Mouse (Mus musculus) bone marrow, adult 2 months (tissue): ENCODE results near the gene Eps8. TPM values are rescaled to one million over a fixed set of nuclear protein-coding genes. Genes with fewer than 3 reads are reported as not detected.

ENCODE experiments used
- H3K27ac ChIP-seq: fragments of 200-500 bp; 2 replicates; pipeline ENCODE4 v1.5.1; 2012; ENCODE audit warnings: low read depth, mild to moderate bottlenecking, control low read depth, inconsistent platforms, low read length; ENCODE audit not compliant: control insufficient read depth, poor library complexity, insufficient read depth
- H3K4me1 ChIP-seq: fragments of 200-500 bp; 2 replicates; pipeline ENCODE4 v1.6.1; 2011; ENCODE audit warnings: low read length; ENCODE audit not compliant: control insufficient read depth, insufficient read depth
- H3K4me3 ChIP-seq: fragments of 200-500 bp; replicated peaks from 2 replicates; pipeline ENCODE3; 2011; ENCODE audit warnings: mild to moderate bottlenecking, low read depth, low read length, control low read depth; ENCODE audit not compliant: control insufficient read depth
- CTCF ChIP-seq: fragments of 200-500 bp; IDR thresholded peaks from 2 replicates; pipeline ENCODE4 v1.5.1; 2011; ENCODE audit warnings: low read length, control low read depth; ENCODE audit not compliant: control insufficient read depth, insufficient read depth
- POLR2A ChIP-seq: fragments of 200-500 bp; IDR thresholded peaks from 2 replicates; pipeline ENCODE4 v1.6.1; 2011; ENCODE audit warnings: low read depth, mild to moderate bottlenecking, control low read depth, low read length, borderline replicate concordance; ENCODE audit not compliant: control insufficient read depth
- WGBS: fragments of 180-500 bp; shearing (Covaris S2); methylation state at CpG from one replicate; pipeline ENCODE4 v1.1.7; 2018; 5-methylcytosine and 5-hydroxymethylcytosine counted together
- polyA plus RNA-seq: library from polyadenylated mRNA; stranded (reverse); fragments of >200 nt; gene quantifications from 2 replicates; pipeline ENCODE4 v1.2.4, GENCODE M21; 2011; ENCODE audit warnings: low replicate concordance; ENCODE audit not compliant: missing spikeins, insufficient read depth, insufficient read length

Gene Eps8
- polyA plus RNA-seq, 1 experiment, result 4.2 TPM

- Histone ChIP-seq H3K4me1 (peaks cover 5% of the 10 kb centered on the region), H3K27ac (no peak overlapping the region), H3K4me3 (no peak overlapping the region)
- WGBS, result 21% methylated on average over 17 of the region's 17 CpGs
- TF ChIP-seq POLR2A (no peak), CTCF (no peak)
These were observed 113.2 kb downstream of the Eps8 start for GRCm38 (mm10) chr6:137541216-137542176.

GRCm38 (mm10) chr6:137540800-137541199 lies 113.9 kb downstream of the Eps8 start:
- 58% methylated on average over 5 of the region's 5 CpGs for WGBS
- Histone ChIP-seq H3K4me3 (no peak overlapping the region), H3K27ac (no peak overlapping the region), H3K4me1 (peaks cover 5% of the 10 kb centered on the region)
- no peak for TF ChIP-seq POLR2A
- no peak for TF ChIP-seq CTCF

- WGBS, result 80% methylated on average over 6 of the region's 6 CpGs
- no peak overlapping the region for H3K4me3 ChIP-seq
- TF ChIP-seq CTCF (no peak), POLR2A (no peak)
- peaks cover 5% of the 10 kb centered on the region for H3K4me1 ChIP-seq
- H3K27ac ChIP-seq, result no peak overlapping the region
These were observed 114.3 kb downstream of the Eps8 start for GRCm38 (mm10) chr6:137540346-137540745.

- Histone ChIP-seq H3K4me3 (no peak overlapping the region), H3K27ac (no peak overlapping the region), H3K4me1 (peaks cover 5% of the 10 kb centered on the region)
- no peak for TF ChIP-seq POLR2A
- TF ChIP-seq CTCF, result no peak
- 88% methylated on average over 7 of the region's 7 CpGs for WGBS
These were observed 115.5 kb downstream of the Eps8 start for GRCm38 (mm10) chr6:137539219-137539618.

- Histone ChIP-seq H3K27ac (no peak overlapping the region), H3K4me1 (no peaks in the 10 kb centered on the region), H3K4me3 (no peak overlapping the region)
- TF ChIP-seq POLR2A, result no peak
- 81% methylated on average over 8 of the region's 8 CpGs for WGBS
These were observed 121.9 kb downstream of the Eps8 start for GRCm38 (mm10) chr6:137532758-137533157.

GRCm38 (mm10) chr6:137525769-137526168 lies 128.9 kb downstream of the Eps8 start:
- Histone ChIP-seq H3K27ac (no peak overlapping the region), H3K4me1 (no peaks in the 10 kb centered on the region), H3K4me3 (no peak overlapping the region)
- 76% methylated on average over 3 of the region's 3 CpGs for WGBS
- TF ChIP-seq POLR2A (no peak), CTCF (no peak)

- WGBS, result 78% methylated on average over 8 of the region's 8 CpGs
- no peaks in the 10 kb centered on the region for H3K4me1 ChIP-seq
- no peak overlapping the region for H3K4me3 ChIP-seq
- H3K27ac ChIP-seq, result no peak overlapping the region
- TF ChIP-seq POLR2A, result no peak
These were observed 134.4 kb downstream of the Eps8 start for GRCm38 (mm10) chr6:137520343-137520704.

GRCm38 (mm10) chr6:137519529-137520342 lies 134.9 kb downstream of the Eps8 start:
- H3K4me1 ChIP-seq, result no peaks in the 10 kb centered on the region
- 81% methylated on average over 11 of the region's 11 CpGs for WGBS
- TF ChIP-seq POLR2A (no peak), CTCF (no peak)
- no peak overlapping the region for H3K27ac ChIP-seq
- H3K4me3 ChIP-seq, result no peak overlapping the region
